Mouse (Mus musculus) layer of hippocampus, adult 18-20 months (tissue): Measurements from ENCODE around the gene Rwdd1. TPM values are rescaled to one million over a fixed set of nuclear protein-coding genes. Genes with fewer than 3 reads are reported as not detected.
"Not testable (repeated sequence)": the region's sequence is repeated elsewhere in the genome, so short reads cannot be mapped to it uniquely, and the experiment has no call there.

ENCODE experiments used
- DNase-seq, 2 experiments: peaks; one replicate each; pipeline ENCODE4 v3.0.0; 2022; ENCODE audit warnings: low spot score in 2 of 2
- long read RNA-seq: library from polyadenylated mRNA; stranded (forward); transcript quantifications from one replicate; pipeline ENCODE4 v2.0.0, GENCODE M21; 2021
- total RNA-seq, 2 experiments: library from RNA; stranded (reverse); gene quantifications; 2 replicates each; pipeline ENCODE4 v1.2.3; 2021

Rwdd1 gene
- 100 to 1,000 TPM; 101 to 103 TPM for total RNA-seq
- long read RNA-seq, transcript Rwdd1-201 (7 exons, 1,090 nt): major isoform, 34 of 35 reads
- long read RNA-seq, partial matches to known transcripts: 0 of 35 reads
- long read RNA-seq, other reads (novel, unspliced or antisense): 1 of 35 reads

- DNase-seq: peak; percentile 98
Observed at GRCm38 (mm10) chr10:34019302-34020075, at the start of gene Rwdd1. TSS of gene Rwdd1 (minus strand) at chr10:34019624.

GRCm38 (mm10) chr10:34066591-34066990 lies 47.2 kb upstream of the Rwdd1 start:
- DNase-seq: no peak

GRCm38 (mm10) chr10:34053987-34054386 lies 34.6 kb upstream of the Rwdd1 start:
- DNase-seq: no peak

GRCm38 (mm10) chr10:34044210-34044609 lies 24.8 kb upstream of the Rwdd1 start, which contains the start of gene Calhm4:
TSS of gene Calhm4 (minus strand) at chr10:34044310.
- DNase-seq: no peak

- no peak for DNase-seq
Observed at GRCm38 (mm10) chr10:34037401-34037800, 18.0 kb upstream of the Rwdd1 start, which contains the start of gene Trappc3l. TSS of gene Trappc3l (plus strand) at chr10:34037597.

GRCm38 (mm10) chr10:34036587-34036986 lies 17.2 kb upstream of the Rwdd1 start:
- DNase-seq: peak in 1 of 2 experiments; percentile 56

GRCm38 (mm10) chr10:34033630-34034305 lies 14.3 kb upstream of the Rwdd1 start:
- DNase-seq: peak; percentile 62 to 71

GRCm38 (mm10) chr10:34030322-34030721 lies 10.9 kb upstream of the Rwdd1 start:
- no peak for DNase-seq

GRCm38 (mm10) chr10:34018746-34019301 lies 600 bp downstream of the Rwdd1 start:
- DNase-seq: peak; percentile 2 to 22

- no peak for DNase-seq
Observed at GRCm38 (mm10) chr10:34013241-34013640, 6.2 kb downstream of the Rwdd1 start.

- no peak for DNase-seq
Observed at GRCm38 (mm10) chr10:34012581-34012980, 6.8 kb downstream of the Rwdd1 start.

- no peak for DNase-seq
Observed at GRCm38 (mm10) chr10:33998397-33998796, 21.0 kb downstream of the Rwdd1 start.

- DNase-seq: not testable (repeated sequence)
Observed at GRCm38 (mm10) chr10:33996686-33997085, 22.7 kb downstream of the Rwdd1 start.

- peak; percentile 40 to 87 for DNase-seq
Observed at GRCm38 (mm10) chr10:33986771-33987170, 32.7 kb downstream of the Rwdd1 start.

- DNase-seq: no peak
Observed at GRCm38 (mm10) chr10:33974781-33975494, 44.5 kb downstream of the Rwdd1 start.

GRCm38 (mm10) chr10:33952509-33952908 lies 66.9 kb downstream of the Rwdd1 start:
- DNase-seq: no peak

- DNase-seq: peak; percentile 77 to 89
Observed at GRCm38 (mm10) chr10:33950803-33951583, 68.4 kb downstream of the Rwdd1 start, which contains the start of gene Zup1. TSS of gene Zup1 (minus strand) at chr10:33951269.
